Mouse (Mus musculus) heart, embryonic 12.5 days (tissue): ENCODE results near the gene Rars. TPM values are rescaled to one million over a fixed set of nuclear protein-coding genes. Genes with fewer than 3 reads are reported as not detected.
A peak's percentile ranks its signal among the peaks of the same experiment; 100 is the strongest.
"Not testable (repeated sequence)": the region's sequence is repeated elsewhere in the genome, so short reads cannot be mapped to it uniquely, and the experiment has no call there.

Experiments used
- ATAC-seq: fragments of 200-750 bp; cut with Nextera tagmentation; 2 replicates; pipeline ENCODE4 v1.8.0; 2017; ENCODE audit warnings: moderate TSS enrichment, moderate library complexity; ENCODE audit not compliant: insufficient number of reproducible peaks, low FRiP score
- H3K27ac ChIP-seq: fragments of 300-500 bp; sonication (generic); 2 replicates; pipeline ENCODE4 v1.5.1; 2016; ENCODE audit warnings: mild to moderate bottlenecking, moderate library complexity; ENCODE audit not compliant: poor library complexity, severe bottlenecking
- H3K27me3 ChIP-seq: fragments of 300-500 bp; sonication (generic); replicated peaks from 2 replicates; pipeline ENCODE4 v1.6.1; 2016; ENCODE audit warnings: mild to moderate bottlenecking, moderate library complexity
- H3K36me3 ChIP-seq: fragments of 300-500 bp; sonication (generic); 2 replicates; pipeline ENCODE4 v1.6.1; 2016; ENCODE audit warnings: mild to moderate bottlenecking, moderate library complexity
- H3K4me1 ChIP-seq: fragments of 300-500 bp; sonication (generic); replicated peaks from 2 replicates; pipeline ENCODE4 v1.6.1; 2016; ENCODE audit warnings: mild to moderate bottlenecking
- H3K4me2 ChIP-seq: fragments of 300-500 bp; sonication (generic); 2 replicates; pipeline ENCODE4 v1.6.1; 2016; ENCODE audit warnings: mild to moderate bottlenecking, moderate library complexity
- H3K4me3 ChIP-seq: fragments of 300-500 bp; sonication (generic); 2 replicates; pipeline ENCODE4 v1.5.1; 2016; ENCODE audit warnings: mild to moderate bottlenecking
- H3K9ac ChIP-seq: fragments of 300-500 bp; sonication (generic); 2 replicates; pipeline ENCODE4 v1.6.1; 2016; ENCODE audit warnings: mild to moderate bottlenecking, moderate library complexity
- H3K9me3 ChIP-seq: fragments of 300-500 bp; sonication (generic); replicated peaks from 2 replicates; pipeline ENCODE4 v1.6.1; 2016; ENCODE audit warnings: mild to moderate bottlenecking, moderate library complexity
- WGBS: fragments of 180-500 bp; shearing (Covaris S2); methylation state at CpG from one replicate; pipeline ENCODE4 v1.1.7; 2016; 5-methylcytosine and 5-hydroxymethylcytosine counted together
- polyA plus RNA-seq: library from polyadenylated mRNA; unstranded; fragments of >200 nt; fragmentation: Nextera tagmentation; extraction: Ambion mirVana; gene quantifications from 2 replicates; pipeline ENCODE4 v1.2.1, GENCODE M21; 2016

Gene Rars
- polyA plus RNA-seq, 1 experiment from 2014 or later = 73.8 TPM

DNA sequence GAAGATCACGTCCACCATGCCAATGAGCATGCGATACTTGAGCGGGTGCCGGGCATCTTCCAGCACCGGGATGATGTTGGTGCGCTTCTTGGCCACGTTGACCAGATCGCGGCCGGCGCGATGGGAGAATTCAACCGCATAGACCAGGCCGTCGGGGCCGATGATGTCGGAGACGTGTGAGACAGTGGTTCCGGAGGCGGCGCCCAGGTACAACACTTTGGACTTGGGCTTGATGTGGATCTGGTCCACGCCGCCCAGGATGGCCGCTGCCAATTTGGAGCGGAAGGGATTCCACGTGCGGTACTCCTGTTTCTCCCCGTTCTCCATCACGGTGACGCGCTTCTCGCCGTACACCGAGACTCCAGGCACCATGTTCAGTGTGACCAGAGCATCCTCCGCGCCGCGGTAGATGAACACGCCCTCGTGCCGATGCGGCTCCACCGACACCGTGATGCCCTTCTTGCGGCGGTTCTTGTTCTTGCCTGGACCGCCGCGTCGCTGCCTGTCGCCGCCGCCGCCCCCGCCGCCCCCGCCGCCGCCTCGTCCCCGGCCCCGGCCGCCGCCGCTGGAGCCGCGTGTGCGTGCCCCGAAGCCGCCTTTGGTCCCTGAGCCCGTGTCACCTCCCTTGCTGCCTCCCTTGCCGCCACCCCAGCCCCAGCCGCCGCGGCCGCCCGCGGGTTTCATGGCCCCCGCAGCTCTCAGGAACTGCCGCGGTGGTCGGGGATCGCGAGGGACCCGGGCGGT, 36.4 kb downstream of the Rars start:
- WGBS = 4% methylated on average over 85 of the region's 86 CpGs
- peaks cover 10% of the 10 kb centered on the region for H3K4me1 ChIP-seq
- no peaks in the 10 kb centered on the region for H3K36me3 ChIP-seq
- H3K4me3 ChIP-seq = peak overlapping the region; percentile 44
- no peak for ATAC-seq
- peaks cover 58% of the 10 kb centered on the region for H3K27me3 ChIP-seq
- peak overlapping the region; percentile 73 for H3K4me2 ChIP-seq
- no peak overlapping the region for H3K27ac ChIP-seq
- H3K9ac ChIP-seq = no peak overlapping the region
- H3K9me3 ChIP-seq = no peaks in the 10 kb centered on the region

DNA sequence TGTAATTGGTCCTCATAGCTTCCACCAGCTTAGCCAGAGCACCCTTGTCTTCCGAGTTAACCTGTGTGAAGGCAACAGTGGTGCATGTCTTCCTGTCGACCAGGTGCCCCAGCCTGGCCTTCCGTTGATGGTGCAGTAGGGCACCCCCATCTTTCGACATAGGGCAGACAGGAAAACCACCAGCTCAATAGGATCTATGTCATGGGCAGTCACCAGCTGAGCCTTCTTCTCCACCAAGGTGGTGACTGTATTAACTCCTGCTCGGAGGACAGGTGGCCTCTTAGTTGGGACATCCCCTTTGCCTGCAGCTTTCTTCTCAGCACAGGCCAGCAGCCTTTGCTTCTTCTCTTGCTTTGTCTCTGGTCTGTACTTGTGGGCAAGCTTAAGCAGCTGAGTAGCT, 41.5 kb downstream of the Rars start:
- not testable (repeated sequence) for H3K9me3 ChIP-seq, H3K4me3 ChIP-seq, H3K4me1 ChIP-seq, ATAC-seq, H3K27ac ChIP-seq, H3K4me2 ChIP-seq, H3K9ac ChIP-seq
- WGBS = 74% methylated on average over 5 of the region's 5 CpGs
- peaks cover 34% of the 10 kb centered on the region for H3K27me3 ChIP-seq
- H3K36me3 ChIP-seq = peaks cover 17% of the 10 kb centered on the region

DNA sequence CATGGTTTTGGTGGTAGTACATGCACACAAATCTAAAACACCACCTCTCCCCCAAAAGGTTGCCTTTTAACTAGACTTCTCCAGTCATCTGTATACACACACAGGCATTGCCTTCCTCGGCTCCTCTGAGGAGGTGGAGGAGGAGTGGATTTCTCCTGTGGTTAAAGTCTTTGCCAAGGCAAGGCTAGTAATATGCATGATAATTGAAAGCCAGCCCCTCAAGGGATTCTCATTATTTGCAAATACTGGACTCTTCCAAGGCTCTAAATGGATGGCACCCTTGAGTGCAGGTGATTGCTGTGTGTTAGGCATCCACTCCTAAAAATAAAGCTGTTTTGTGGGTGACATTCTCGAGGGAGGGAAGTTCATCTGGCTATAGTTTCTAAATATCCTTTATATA, 45.9 kb downstream of the Rars start:
- H3K27me3 ChIP-seq = no peaks in the 10 kb centered on the region

DNA sequence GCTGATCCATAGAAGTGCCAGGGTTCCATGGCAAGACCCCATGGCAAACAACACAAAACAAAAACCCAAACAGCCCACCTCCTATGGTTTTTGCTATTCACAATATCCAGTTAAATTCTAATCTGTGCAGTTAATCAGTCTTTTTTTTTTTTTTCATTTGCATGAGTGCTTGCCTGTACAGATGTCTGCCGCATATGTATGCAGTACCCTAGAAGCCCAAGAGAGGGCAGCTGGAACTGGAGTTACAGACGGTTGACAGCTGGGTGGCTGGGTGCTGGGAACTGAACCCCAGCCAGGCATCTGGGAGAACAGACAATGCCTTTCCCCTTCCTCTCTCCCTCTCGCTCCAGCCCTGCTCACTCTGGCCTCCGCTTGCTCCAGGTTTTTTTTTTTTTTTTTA, 49.8 kb downstream of the Rars start:
- Histone ChIP-seq H3K36me3 (peaks cover 54% of the 10 kb centered on the region), H3K27ac (no peak overlapping the region), H3K9ac (no peak overlapping the region), H3K27me3 (no peaks in the 10 kb centered on the region), H3K9me3 (no peaks in the 10 kb centered on the region), H3K4me1 (no peaks in the 10 kb centered on the region), H3K4me2 (no peak overlapping the region), H3K4me3 (no peak overlapping the region)
- WGBS = 92% methylated on average over 4 of the region's 4 CpGs
- ATAC-seq = no peak

More for the DNA sequence above, 45.9 kb downstream of the Rars start:
- WGBS = 84% methylated on average over 2 of the region's 2 CpGs
- no peak overlapping the region for H3K4me3 ChIP-seq
- H3K36me3 ChIP-seq = peaks cover 42% of the 10 kb centered on the region
- H3K9ac ChIP-seq = no peak overlapping the region
- ATAC-seq = no peak
- no peak overlapping the region for H3K4me2 ChIP-seq
- H3K27ac ChIP-seq = no peak overlapping the region
- no peaks in the 10 kb centered on the region for H3K9me3 ChIP-seq
- no peaks in the 10 kb centered on the region for H3K4me1 ChIP-seq

DNA sequence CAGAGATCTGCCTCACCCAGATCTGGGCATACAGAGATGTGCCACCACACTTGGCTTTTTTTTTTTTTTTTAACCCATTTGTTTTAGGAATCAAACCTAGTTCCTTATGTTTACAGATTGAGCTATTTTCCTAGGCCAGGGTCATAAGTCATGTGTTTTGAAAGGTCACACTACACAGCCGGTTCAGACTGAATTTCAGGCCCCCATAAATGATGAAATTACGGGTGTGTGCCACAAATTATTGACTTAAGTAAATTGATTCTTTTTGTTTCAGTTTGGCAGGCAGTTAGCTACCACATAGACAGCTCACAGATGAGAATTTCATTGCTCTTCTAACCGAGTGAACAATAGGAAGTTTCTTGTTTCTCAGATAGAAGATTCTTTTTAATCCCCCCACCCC, 50.3 kb downstream of the Rars start:
- H3K36me3 ChIP-seq = peaks cover 60% of the 10 kb centered on the region
- no peak overlapping the region for H3K27ac ChIP-seq
- H3K9ac ChIP-seq = no peak overlapping the region
- 97% methylated on average over 3 of the region's 3 CpGs for WGBS
- H3K4me3 ChIP-seq = no peak overlapping the region
- H3K4me1 ChIP-seq = no peaks in the 10 kb centered on the region
- no peak overlapping the region for H3K4me2 ChIP-seq
- ATAC-seq = no peak
- H3K27me3 ChIP-seq = no peaks in the 10 kb centered on the region
- no peaks in the 10 kb centered on the region for H3K9me3 ChIP-seq

DNA sequence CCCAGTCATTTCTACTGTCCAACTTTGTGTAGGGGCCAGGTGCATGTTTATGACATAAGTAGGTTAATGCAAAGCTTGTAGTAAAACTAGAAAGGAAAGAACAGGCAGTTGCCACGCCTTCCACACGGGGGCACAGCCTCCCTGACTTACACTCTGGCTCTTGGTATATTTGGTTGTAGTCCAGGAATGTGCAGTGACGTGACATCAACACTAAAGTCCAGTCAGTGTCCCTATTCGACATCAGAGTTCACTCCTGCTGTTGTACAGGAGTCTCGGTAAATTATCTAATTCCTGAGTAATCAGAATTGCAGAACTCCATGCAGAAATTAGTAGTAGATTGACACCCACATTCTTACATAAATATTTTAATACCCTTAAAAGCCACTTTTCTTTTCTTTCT, 51.3 kb downstream of the Rars start:
- H3K9me3 ChIP-seq = no peaks in the 10 kb centered on the region
- no peak overlapping the region for H3K27ac ChIP-seq
- H3K4me1 ChIP-seq = no peaks in the 10 kb centered on the region
- 87% methylated on average over 5 of the region's 5 CpGs for WGBS
- H3K36me3 ChIP-seq = peaks cover 65% of the 10 kb centered on the region
- no peak overlapping the region for H3K4me3 ChIP-seq
- no peak overlapping the region for H3K4me2 ChIP-seq
- ATAC-seq = no peak
- no peaks in the 10 kb centered on the region for H3K27me3 ChIP-seq
- no peak overlapping the region for H3K9ac ChIP-seq

DNA sequence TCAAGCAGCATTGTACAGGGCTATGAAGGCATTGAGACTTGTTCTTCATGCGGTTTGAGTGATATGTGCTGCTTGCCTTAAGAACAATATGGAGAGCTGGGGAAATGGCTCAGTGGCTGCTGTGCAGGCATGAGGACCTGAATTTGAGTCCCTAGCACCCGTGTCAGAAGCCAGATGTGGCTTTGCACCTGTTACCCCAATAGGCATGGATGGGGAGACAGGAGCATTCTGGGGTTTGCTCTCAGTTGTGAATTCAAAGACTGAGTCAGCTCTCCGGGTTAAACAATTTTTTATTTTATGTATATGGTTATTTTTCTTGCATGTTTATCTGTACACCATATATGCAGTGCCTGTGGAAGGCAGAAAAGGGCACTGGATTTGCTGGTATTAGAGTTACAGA, 51.9 kb downstream of the Rars start:
- no peak for ATAC-seq
- 95% methylated on average over 3 of the region's 3 CpGs for whole genome bisulfite sequencing
- no peak overlapping the region for H3K27ac ChIP-seq
- H3K36me3 ChIP-seq = peaks cover 71% of the 10 kb centered on the region
- H3K4me3 ChIP-seq = no peak overlapping the region
- H3K9me3 ChIP-seq = no peaks in the 10 kb centered on the region
- no peaks in the 10 kb centered on the region for H3K27me3 ChIP-seq
- H3K9ac ChIP-seq = no peak overlapping the region
- H3K4me1 ChIP-seq = no peaks in the 10 kb centered on the region
- no peak overlapping the region for H3K4me2 ChIP-seq

DNA sequence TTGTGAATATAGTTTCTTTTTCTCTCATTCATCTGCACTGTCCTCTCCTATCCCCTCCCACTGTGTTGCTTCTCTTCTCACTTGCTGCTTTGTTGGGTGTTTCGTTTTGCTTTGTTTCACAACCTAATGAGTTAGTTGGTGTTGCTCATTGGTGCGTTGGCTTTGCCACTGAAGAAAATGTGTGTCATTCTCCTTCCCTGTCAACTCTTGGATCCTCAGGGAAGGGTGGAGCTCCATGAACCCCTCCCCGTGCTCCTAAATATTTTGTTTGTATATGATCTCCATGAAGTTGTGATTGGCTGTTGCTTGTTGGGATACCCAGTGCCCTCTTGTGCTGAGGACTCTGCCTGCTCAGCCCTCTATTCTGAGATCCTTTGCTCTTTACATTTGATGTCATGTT, 54.0 kb downstream of the Rars start:
- WGBS = 78% methylated on average over 3 of the region's 3 CpGs
- H3K4me2 ChIP-seq = no peak overlapping the region
- no peak for ATAC-seq
- H3K4me3 ChIP-seq = no peak overlapping the region
- H3K4me1 ChIP-seq = no peaks in the 10 kb centered on the region
- no peak overlapping the region for H3K27ac ChIP-seq
- H3K9ac ChIP-seq = no peak overlapping the region
- peaks cover 79% of the 10 kb centered on the region for H3K36me3 ChIP-seq
- 0 out of 2 replicates have a peak, but pooled peaks cover 2% of the 10 kb centered on the region for H3K9me3 ChIP-seq
- no peaks in the 10 kb centered on the region for H3K27me3 ChIP-seq

DNA sequence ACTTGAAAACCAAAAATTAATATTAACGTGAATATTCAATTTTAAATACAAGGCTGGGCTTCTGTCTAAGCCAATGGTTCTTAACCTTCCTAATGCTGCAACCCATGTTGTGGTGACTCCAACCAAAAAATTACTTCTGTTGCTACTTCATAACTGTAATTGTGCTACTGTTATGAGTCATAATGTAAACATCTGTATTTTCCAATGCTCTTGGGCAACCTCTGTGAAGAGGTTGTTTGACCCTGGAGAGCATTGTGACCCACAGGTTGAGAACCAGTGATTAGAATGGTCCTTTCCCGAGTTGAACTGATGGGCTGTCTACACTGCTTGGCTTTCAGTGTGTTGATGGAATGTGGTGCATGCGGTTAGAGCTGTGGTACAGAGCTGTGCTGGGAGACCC, 57.9 kb downstream of the Rars start:
- WGBS = 90% methylated on average over 3 of the region's 3 CpGs

DNA sequence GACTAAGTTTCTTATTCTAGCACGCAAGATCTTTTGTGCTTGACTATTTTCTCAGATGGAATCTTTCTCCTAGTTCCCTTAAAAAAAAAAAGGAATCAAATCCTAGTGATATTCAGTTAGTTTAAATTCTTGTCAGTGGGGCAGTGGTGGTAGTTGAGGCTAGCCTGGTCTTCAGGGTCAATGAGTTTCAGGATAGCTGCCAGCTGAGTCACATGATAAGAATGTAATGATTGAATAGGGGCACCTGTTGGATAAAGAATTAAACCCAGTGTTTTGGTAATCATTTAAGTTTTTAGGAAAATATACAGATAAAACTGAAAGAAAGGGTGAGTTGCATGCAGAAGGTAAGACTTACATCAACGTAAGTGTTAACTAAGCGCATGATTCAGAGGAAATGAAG, 58.7 kb downstream of the Rars start:
- Histone ChIP-seq H3K9ac (no peak overlapping the region), H3K9me3 (0 out of 2 replicates have a peak, but pooled peaks cover 2% of the 10 kb centered on the region), H3K4me2 (no peak overlapping the region), H3K27me3 (no peaks in the 10 kb centered on the region), H3K27ac (no peak overlapping the region), H3K36me3 (peaks cover 45% of the 10 kb centered on the region), H3K4me3 (no peak overlapping the region), H3K4me1 (peaks cover 11% of the 10 kb centered on the region)
- WGBS = 92% methylated on average over 3 of the region's 3 CpGs
- no peak for ATAC-seq

More for the DNA sequence above, 57.9 kb downstream of the Rars start:
- no peak overlapping the region for H3K27ac ChIP-seq
- no peak for ATAC-seq
- H3K4me1 ChIP-seq = 0 out of 2 replicates have a peak, but pooled peaks cover 3% of the 10 kb centered on the region
- no peak overlapping the region for H3K4me2 ChIP-seq
- 0 out of 2 replicates have a peak, but pooled peaks cover 2% of the 10 kb centered on the region for H3K9me3 ChIP-seq
- H3K4me3 ChIP-seq = no peak overlapping the region
- no peak overlapping the region for H3K9ac ChIP-seq
- no peaks in the 10 kb centered on the region for H3K27me3 ChIP-seq
- peaks cover 46% of the 10 kb centered on the region for H3K36me3 ChIP-seq

DNA sequence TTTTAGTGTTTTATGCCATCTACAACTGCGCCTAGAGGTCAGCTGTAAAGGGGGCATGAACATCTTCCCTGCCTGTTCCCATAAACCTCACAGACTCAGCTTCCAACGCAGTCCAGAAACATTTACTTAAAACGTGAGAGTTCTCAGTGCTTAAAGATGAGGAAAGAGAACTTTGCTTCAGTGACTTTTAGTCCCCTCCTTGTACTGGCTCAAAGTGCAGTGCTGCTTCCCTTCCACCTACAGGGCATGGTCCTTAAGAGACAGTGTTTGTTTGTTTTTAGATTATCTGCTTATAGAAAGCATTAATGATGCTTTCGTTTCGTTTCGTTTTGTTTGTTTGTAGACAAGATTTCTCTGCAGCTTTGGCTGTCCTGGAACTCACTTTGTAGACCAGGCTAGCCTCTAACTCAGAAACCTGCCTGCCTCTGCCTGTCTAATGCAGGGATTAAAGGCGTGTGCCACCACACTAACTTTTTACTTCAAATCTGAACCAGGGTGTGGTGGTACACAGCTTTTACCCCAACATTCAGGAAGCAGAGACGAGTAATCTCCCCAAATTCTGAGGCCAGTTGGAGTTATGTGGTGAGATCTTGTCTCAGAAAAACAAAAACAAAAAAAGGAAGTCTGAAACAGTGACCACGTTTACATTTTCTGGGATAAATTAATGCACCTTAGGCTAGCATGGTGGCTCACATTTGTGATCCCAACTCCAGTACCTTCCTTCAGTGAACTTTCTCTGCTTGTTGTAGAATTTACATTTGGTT, 63.4 kb downstream of the Rars start:
- WGBS = 56% methylated on average over 9 of the region's 9 CpGs

More for the DNA sequence above, 63.4 kb downstream of the Rars start:
- Histone ChIP-seq H3K9me3 (no peaks in the 10 kb centered on the region), H3K4me2 (peak overlapping the region; percentile 93), H3K4me3 (peak overlapping the region; percentile 69), H3K36me3 (peaks cover 6% of the 10 kb centered on the region), H3K9ac (peak overlapping the region; percentile 90), H3K27ac (no peak overlapping the region), H3K4me1 (peaks cover 14% of the 10 kb centered on the region), H3K27me3 (0 out of 2 replicates have a peak, but pooled peaks cover 5% of the 10 kb centered on the region)
- ATAC-seq = no peak
